Mouse (Mus musculus) gastrocnemius, adult 8-10 months (tissue): Measurements from ENCODE around the gene Iqcm. TPM values are rescaled to one million over a fixed set of nuclear protein-coding genes. Genes with fewer than 3 reads are reported as not detected.

Experiments used
- total RNA-seq, 4 experiments: library from RNA; stranded (reverse); gene quantifications; 2 replicates each; pipeline ENCODE4 v1.2.4; 2022

Iqcm gene
- total RNA-seq, 4 experiments from 2014 or later: 0.27 TPM; not detected in 3

Other genes starting within 250 kb of the Iqcm start
- 100 to 1,000 TPM; 109 to 132 (median 120) TPM for gene Rasd2, start 234.8 kb upstream of the Iqcm start, total RNA-seq
- gene Gm10358, start 42.1 kb upstream of the Iqcm start, total RNA-seq: under 1 TPM in 3 of 4 experiments, not detected in 1; 0.22 to 0.32 (median 0.31) TPM